Mouse (Mus musculus) small intestine, adult 2 months (tissue): ENCODE data around the gene Speg. TPM values are rescaled to one million over a fixed set of nuclear protein-coding genes. Genes with fewer than 3 reads are reported as not detected.

ENCODE experiments used
- H3K27ac ChIP-seq: fragments of 200-500 bp; 2 replicates; pipeline ENCODE4 v1.5.1; 2012; ENCODE audit warnings: low read depth, low read length, control low read depth, inconsistent platforms; ENCODE audit not compliant: insufficient read depth
- H3K27me3 ChIP-seq: fragments of 200-500 bp; 2 replicates; pipeline ENCODE4 v1.6.1; 2012; ENCODE audit warnings: mild to moderate bottlenecking, moderate library complexity, low read length, inconsistent platforms; ENCODE audit not compliant: control insufficient read depth, insufficient read depth
- H3K36me3 ChIP-seq: fragments of 200-500 bp; 2 replicates; pipeline ENCODE4 v1.6.1; 2012; ENCODE audit warnings: mild to moderate bottlenecking, low read length, control low read depth, inconsistent platforms; ENCODE audit not compliant: control insufficient read depth, insufficient read depth
- H3K4me1 ChIP-seq: fragments of 200-500 bp; 2 replicates; pipeline ENCODE4 v1.6.1; 2012; ENCODE audit warnings: low read length, inconsistent platforms, mixed read lengths; ENCODE audit not compliant: control insufficient read depth, insufficient read depth, insufficient read length
- H3K4me3 ChIP-seq: fragments of 200-500 bp; 2 replicates; pipeline ENCODE4 v1.5.1; 2012; ENCODE audit warnings: low read depth, mild to moderate bottlenecking, control low read depth, inconsistent platforms, low read length, moderate library complexity
- CTCF ChIP-seq: fragments of 200-500 bp; IDR thresholded peaks from 2 replicates; pipeline ENCODE4 v1.5.1; 2012; ENCODE audit warnings: low read depth, mild to moderate bottlenecking, control low read depth, inconsistent platforms, low read length, moderate library complexity, mixed read lengths; ENCODE audit not compliant: insufficient replicate concordance, insufficient read length; ENCODE audit errors: extremely low read depth
- POLR2A ChIP-seq: fragments of 200-500 bp; IDR thresholded peaks from 2 replicates; pipeline ENCODE4 v1.6.1; 2012; ENCODE audit warnings: low read depth, mild to moderate bottlenecking, control low read depth, inconsistent platforms, low read length, moderate library complexity
- WGBS: fragments of 180-500 bp; shearing (Covaris S2); methylation state at CpG from one replicate; pipeline ENCODE4 v1.1.7; 2018; 5-methylcytosine and 5-hydroxymethylcytosine counted together
- polyA plus RNA-seq: library from polyadenylated mRNA; depleted of rRNA; stranded (reverse); fragments of >200 nt; gene quantifications from 2 replicates; pipeline ENCODE4 v1.2.3, GENCODE M21; 2012

Speg gene
- polyA plus RNA-seq, 1 experiment, result 23.2 TPM

GRCm38 (mm10) chr1:75358009-75358408, 17.1 kb upstream of the Speg start:
- H3K4me3 ChIP-seq, result no peak overlapping the region
- no peaks in the 10 kb centered on the region for H3K36me3 ChIP-seq
- peaks cover 13% of the 10 kb centered on the region for H3K27me3 ChIP-seq
- TF ChIP-seq POLR2A, result no peak
- no peak for TF ChIP-seq CTCF
- WGBS, result 85% methylated on average over 4 of the region's 4 CpGs
- H3K4me1 ChIP-seq, result no peaks in the 10 kb centered on the region
- no peak overlapping the region; the same call in 1 of the 2 replicates for H3K27ac ChIP-seq

DNA sequence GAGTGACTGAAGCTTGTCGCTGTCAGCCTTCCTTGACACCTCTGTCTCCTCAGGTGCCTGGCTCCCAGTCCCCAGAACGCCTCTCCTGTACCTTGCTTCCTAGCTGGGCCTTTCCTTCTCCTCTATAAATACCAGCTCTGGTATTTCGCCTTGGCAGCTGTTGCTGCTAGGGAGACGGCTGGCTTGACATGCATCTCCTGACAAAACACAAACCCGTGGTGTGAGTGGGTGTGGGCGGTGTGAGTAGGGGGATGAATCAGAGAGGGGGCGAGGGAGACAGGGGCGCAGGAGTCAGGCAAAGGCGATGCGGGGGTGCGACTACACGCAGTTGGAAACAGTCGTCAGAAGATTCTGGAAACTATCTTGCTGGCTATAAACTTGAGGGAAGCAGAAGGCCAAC, 15.8 kb upstream of the Speg start:
- H3K36me3 ChIP-seq, result no peaks in the 10 kb centered on the region
- H3K4me1 ChIP-seq, result no peaks in the 10 kb centered on the region
- no peak overlapping the region for H3K4me3 ChIP-seq
- TF ChIP-seq POLR2A, result no peak
- no peak for TF ChIP-seq CTCF
- H3K27ac ChIP-seq, result peak overlapping the region; percentile 32
- H3K27me3 ChIP-seq, result peaks cover 13% of the 10 kb centered on the region
- 78% methylated on average over 13 of the region's 13 CpGs for WGBS

DNA sequence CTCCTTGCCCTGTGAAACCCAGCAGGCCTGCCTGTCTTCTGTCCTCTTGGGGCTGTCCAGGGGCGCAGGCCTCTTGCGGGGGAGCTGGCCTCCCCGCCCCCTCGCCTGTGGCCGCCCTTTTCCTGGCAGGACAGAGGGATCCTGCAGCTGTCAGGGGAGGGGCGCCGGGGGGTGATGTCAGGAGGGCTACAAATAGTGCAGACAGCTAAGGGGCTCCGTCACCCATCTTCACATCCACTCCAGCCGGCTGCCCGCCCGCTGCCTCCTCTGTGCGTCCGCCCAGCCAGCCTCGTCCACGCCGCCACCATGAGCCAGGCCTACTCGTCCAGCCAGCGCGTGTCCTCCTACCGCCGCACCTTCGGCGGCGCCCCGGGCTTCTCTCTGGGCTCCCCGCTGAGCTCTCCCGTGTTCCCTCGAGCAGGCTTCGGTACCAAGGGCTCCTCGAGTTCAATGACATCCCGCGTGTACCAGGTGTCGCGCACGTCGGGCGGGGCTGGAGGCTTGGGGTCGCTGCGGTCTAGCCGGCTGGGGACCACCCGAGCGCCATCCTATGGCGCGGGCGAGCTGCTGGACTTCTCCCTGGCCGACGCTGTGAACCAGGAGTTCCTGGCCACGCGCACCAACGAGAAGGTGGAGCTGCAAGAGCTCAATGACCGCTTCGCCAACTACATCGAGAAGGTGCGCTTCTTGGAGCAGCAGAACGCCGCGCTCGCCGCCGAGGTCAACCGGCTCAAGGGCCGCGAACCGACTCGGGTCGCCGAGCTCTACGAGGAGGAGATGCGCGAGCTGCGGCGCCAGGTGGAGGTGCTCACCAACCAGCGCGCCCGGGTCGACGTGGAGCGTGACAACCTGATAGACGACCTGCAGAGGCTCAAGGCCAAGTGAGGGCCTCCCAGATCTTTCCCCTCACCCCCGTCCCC, 14.7 kb upstream of the Speg start, which contains the start of gene Des:
Des (plus strand) TSS at position 218 of the 920 bp plus-strand sequence.
- peak within 1 kb of the TSS; percentile 50 for H3K4me3 ChIP-seq
- TF ChIP-seq CTCF, result no peak
- no peak for TF ChIP-seq POLR2A
- 6% methylated on average over 80 of the region's 80 CpGs for WGBS

DNA sequence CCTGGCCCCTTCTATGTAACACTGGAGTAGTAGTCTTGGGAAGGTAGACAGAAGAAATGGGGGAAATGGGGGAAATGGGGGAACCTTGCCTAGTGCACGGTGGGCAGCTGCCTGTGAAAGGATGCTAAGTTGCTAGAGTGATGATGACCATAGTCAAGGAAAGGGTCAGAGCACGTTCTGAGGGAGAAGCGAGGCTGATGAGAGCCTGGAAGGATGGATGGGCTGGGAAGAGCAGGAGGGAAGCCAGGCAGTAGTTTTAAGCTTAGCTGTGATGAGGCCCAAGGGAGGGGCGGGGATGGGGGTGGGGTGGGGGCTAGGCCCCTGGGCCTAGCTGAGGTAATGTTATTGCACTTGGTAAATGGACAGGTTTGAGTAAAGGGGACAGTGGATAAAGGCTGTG, 14.0 kb upstream of the Speg start:
- no peaks in the 10 kb centered on the region for H3K36me3 ChIP-seq
- no peaks in the 10 kb centered on the region for H3K4me1 ChIP-seq
- 45% methylated on average over 4 of the region's 4 CpGs for WGBS
- TF ChIP-seq POLR2A, result no peak
- no peak for TF ChIP-seq CTCF
- peaks cover 13% of the 10 kb centered on the region for H3K27me3 ChIP-seq
- H3K27ac ChIP-seq, result no peak overlapping the region
- H3K4me3 ChIP-seq, result peak overlapping the region; percentile 43; the same call in 1 of the 2 replicates

More for the DNA sequence above, 14.7 kb upstream of the Speg start, which contains the start of gene Des:
- peaks cover 13% of the 10 kb centered on the region for H3K27me3 ChIP-seq
- no peaks in the 10 kb centered on the region for H3K36me3 ChIP-seq
- H3K27ac ChIP-seq, result peak within 1 kb of the TSS; percentile 32
- no peaks in the 10 kb centered on the region for H3K4me1 ChIP-seq

GRCm38 (mm10) chr1:75361750-75362149, 13.3 kb upstream of the Speg start:
- H3K27ac ChIP-seq, result 0 out of 2 replicates have a peak overlapping the region, but pooled peaks have one; percentile 29
- H3K4me1 ChIP-seq, result no peaks in the 10 kb centered on the region
- peaks cover 13% of the 10 kb centered on the region for H3K27me3 ChIP-seq
- no peaks in the 10 kb centered on the region for H3K36me3 ChIP-seq
- H3K4me3 ChIP-seq, result peak overlapping the region; percentile 39
- 16% methylated on average over 4 of the region's 4 CpGs for WGBS
- TF ChIP-seq CTCF (no peak), POLR2A (no peak)

- Histone ChIP-seq H3K4me1 (no peaks in the 10 kb centered on the region), H3K27me3 (peaks cover 13% of the 10 kb centered on the region), H3K4me3 (no peak overlapping the region), H3K27ac (no peak overlapping the region), H3K36me3 (no peaks in the 10 kb centered on the region)
- TF ChIP-seq POLR2A, result no peak
- TF ChIP-seq CTCF, result no peak
- 48% methylated on average over 3 of the region's 3 CpGs for WGBS
Measured at GRCm38 (mm10) chr1:75363868-75364267, 11.2 kb upstream of the Speg start.

DNA sequence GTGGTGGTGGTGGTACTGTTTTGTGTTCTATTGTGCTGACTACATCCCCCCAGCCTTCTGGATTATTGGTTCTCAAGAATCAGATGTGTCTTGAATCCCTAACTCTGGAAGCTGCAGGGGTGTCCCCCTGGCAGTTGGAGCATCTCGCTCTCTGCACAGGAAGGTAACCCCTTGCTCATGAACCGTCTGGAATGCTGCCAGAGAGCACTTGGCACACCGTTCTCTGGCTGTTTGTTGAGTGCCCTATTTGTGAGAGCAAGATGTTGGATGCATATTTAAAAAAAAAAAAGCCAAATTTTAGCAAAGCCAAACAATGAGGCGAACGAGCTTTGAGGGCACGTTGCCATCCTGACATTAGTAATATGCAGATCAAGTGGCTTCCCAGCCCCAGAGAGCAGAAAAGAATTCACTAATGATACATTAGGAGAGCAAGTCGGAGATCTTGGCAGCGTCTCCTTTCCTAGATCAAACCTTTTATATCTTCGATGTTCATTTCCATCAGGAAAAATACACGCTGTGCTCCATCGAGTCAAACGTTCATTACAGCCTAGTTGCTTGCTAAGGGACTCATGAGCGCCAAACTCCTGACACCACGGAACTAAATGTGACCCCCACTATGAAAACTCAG, 9.5 kb upstream of the Speg start:
- H3K36me3 ChIP-seq, result no peaks in the 10 kb centered on the region
- WGBS, result 74% methylated on average over 14 of the region's 14 CpGs
- H3K27me3 ChIP-seq, result peaks cover 3% of the 10 kb centered on the region; the same call in 1 of the 2 replicates
- TF ChIP-seq CTCF, result no peak
- no peak for TF ChIP-seq POLR2A
- H3K4me3 ChIP-seq, result no peak overlapping the region
- peaks cover 11% of the 10 kb centered on the region for H3K4me1 ChIP-seq
- no peak overlapping the region for H3K27ac ChIP-seq
